Mouse (Mus musculus): ENCODE measurements around the gene Nsl1. TPM values are rescaled to one million over a fixed set of nuclear protein-coding genes. Genes with fewer than 3 reads are reported as not detected.

The Nsl1 gene
- total RNA-seq, 1 experiment = 24.3 TPM

DNA sequence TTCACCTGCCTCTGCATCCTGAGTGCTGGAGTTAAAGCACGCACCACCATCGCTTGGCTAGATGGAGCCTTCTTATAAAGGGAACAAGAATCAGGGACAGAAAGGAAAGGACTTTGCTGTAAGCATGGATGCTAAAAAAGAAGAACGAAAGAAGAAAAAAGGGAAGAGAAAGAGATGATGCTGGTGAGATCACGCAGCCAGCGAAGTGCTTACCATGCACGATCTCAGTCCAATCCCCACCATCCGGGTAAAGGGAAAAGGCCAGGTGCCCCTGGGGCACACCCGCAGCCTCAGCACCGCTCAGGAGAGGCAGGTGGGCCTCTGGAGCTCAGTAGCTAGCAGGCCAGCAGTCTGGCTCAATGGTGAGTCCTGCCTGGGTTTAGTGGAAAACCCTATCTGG is 47.1 kb downstream of the Nsl1 start:
- Histone ChIP-seq H3K4me3 (ENCODE audit: insufficient read depth in 1 of 2, low read depth in 1 of 2, low read length in 2 of 2, poor library complexity in 1 of 2, severe bottlenecking in 1 of 2) (no peak overlapping the region), H3K36me3 (ENCODE audit: control insufficient read depth, insufficient read depth, low read length, poor library complexity, severe bottlenecking) (no peaks in the 10 kb centered on the region), H3K27ac (ENCODE audit: insufficient read depth, low read depth, low read length, poor library complexity, severe bottlenecking) (no peak overlapping the region), H3K9me3 (ENCODE audit: control insufficient read depth, insufficient read depth, low read depth, low read length) (no peaks in the 10 kb centered on the region), H3K4me1 (ENCODE audit: control insufficient read depth in 2 of 2, insufficient read depth in 2 of 2, low read length in 2 of 2, poor library complexity in 1 of 2) (no peaks in the 10 kb centered on the region), H3K9ac (ENCODE audit: insufficient read depth, low read depth, low read length, poor library complexity, severe bottlenecking) (no peak overlapping the region)
- in situ Hi-C loops (cut with MboI; ENCODE audit: low sequenced_read_pairs in 2 of 2, unreplicated experiment in 2 of 2) = no loop called here
- no peak for TF ChIP-seq HCFC1 (IDR thresholded peaks at IDR 0.05; ENCODE audit: borderline replicate concordance, insufficient read depth, low read length)
- no peak for DNase-seq (ENCODE audit: low read depth, low spot score)

DNA sequence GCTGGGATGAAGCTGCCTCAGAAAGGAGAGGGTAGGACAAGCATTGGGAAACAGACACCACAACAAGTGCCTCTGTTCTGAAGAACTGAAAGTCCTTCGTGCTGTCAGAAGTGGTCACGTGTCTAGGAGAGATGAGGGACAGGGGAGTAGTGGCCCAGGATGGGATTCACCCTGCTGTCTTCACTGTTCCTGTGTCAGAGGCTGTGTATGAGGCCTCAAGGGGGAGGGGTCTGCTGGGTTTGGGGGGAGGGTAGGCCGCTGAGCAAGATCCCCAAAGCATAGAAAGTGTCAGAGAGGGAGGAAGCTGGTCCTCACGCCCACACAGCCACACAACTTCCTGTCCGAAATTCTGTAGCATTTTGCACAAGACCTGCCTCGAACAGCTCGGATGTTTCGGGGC is 48.3 kb downstream of the Nsl1 start:
- no peak overlapping the region for H3K27ac ChIP-seq (ENCODE audit: insufficient read depth, low read depth, low read length, poor library complexity, severe bottlenecking)

GRCm38 (mm10) chr1:191114868-191115267 is 52.1 kb downstream of the Nsl1 start:
- Histone ChIP-seq H3K36me3 (ENCODE audit: control insufficient read depth, insufficient read depth, low read length, poor library complexity, severe bottlenecking) (no peaks in the 10 kb centered on the region), H3K4me1 (ENCODE audit: control insufficient read depth in 2 of 2, insufficient read depth in 2 of 2, low read length in 2 of 2, poor library complexity in 1 of 2) (no peaks in the 10 kb centered on the region), H3K27ac (ENCODE audit: insufficient read depth, low read depth, low read length, poor library complexity, severe bottlenecking) (no peak overlapping the region), H3K9ac (ENCODE audit: insufficient read depth, low read depth, low read length, poor library complexity, severe bottlenecking) (no peak overlapping the region), H3K4me3 (ENCODE audit: insufficient read depth in 1 of 2, low read depth in 1 of 2, low read length in 2 of 2, poor library complexity in 1 of 2, severe bottlenecking in 1 of 2) (no peak overlapping the region), H3K9me3 (ENCODE audit: control insufficient read depth, insufficient read depth, low read depth, low read length) (no peaks in the 10 kb centered on the region)
- no peak for DNase-seq (ENCODE audit: low read depth, low spot score)
- in situ Hi-C loops (cut with MboI; ENCODE audit: low sequenced_read_pairs in 2 of 2, unreplicated experiment in 2 of 2) = no loop called here
- TF ChIP-seq ZC3H11A (IDR thresholded peaks at IDR 0.05; ENCODE audit: borderline replicate concordance, low read depth, low read length) (no peak), MAFK (IDR thresholded peaks at IDR 0.05; ENCODE audit: insufficient read depth, low read depth, low read length) (no peak), HCFC1 (IDR thresholded peaks at IDR 0.05; ENCODE audit: borderline replicate concordance, insufficient read depth, low read length) (no peak), ZNF384 (IDR thresholded peaks at IDR 0.05; ENCODE audit: low read depth, low read length) (no peak), CHD2 (IDR thresholded peaks at IDR 0.05; ENCODE audit: low read depth, low read length) (no peak)

More for the DNA sequence above, 48.3 kb downstream of the Nsl1 start:
- no peak overlapping the region for H3K9ac ChIP-seq (ENCODE audit: insufficient read depth, low read depth, low read length, poor library complexity, severe bottlenecking)
- no peak for DNase-seq (ENCODE audit: low read depth, low spot score)
- H3K9me3 ChIP-seq (ENCODE audit: control insufficient read depth, insufficient read depth, low read depth, low read length) = no peaks in the 10 kb centered on the region
- in situ Hi-C loops (cut with MboI; ENCODE audit: low sequenced_read_pairs in 2 of 2, unreplicated experiment in 2 of 2) = no loop called here
- H3K4me1 ChIP-seq (ENCODE audit: control insufficient read depth in 2 of 2, insufficient read depth in 2 of 2, low read length in 2 of 2, poor library complexity in 1 of 2) = no peaks in the 10 kb centered on the region
- no peaks in the 10 kb centered on the region for H3K36me3 ChIP-seq (ENCODE audit: control insufficient read depth, insufficient read depth, low read length, poor library complexity, severe bottlenecking)
- TF ChIP-seq MAFK (IDR thresholded peaks at IDR 0.05; ENCODE audit: insufficient read depth, low read depth, low read length) (no peak), HCFC1 (IDR thresholded peaks at IDR 0.05; ENCODE audit: borderline replicate concordance, insufficient read depth, low read length) (no peak), ZC3H11A (IDR thresholded peaks at IDR 0.05; ENCODE audit: borderline replicate concordance, low read depth, low read length) (no peak), ZNF384 (IDR thresholded peaks at IDR 0.05; ENCODE audit: low read depth, low read length) (no peak), CHD2 (IDR thresholded peaks at IDR 0.05; ENCODE audit: low read depth, low read length) (no peak)
- H3K4me3 ChIP-seq (ENCODE audit: insufficient read depth in 1 of 2, low read depth in 1 of 2, low read length in 2 of 2, poor library complexity in 1 of 2, severe bottlenecking in 1 of 2) = no peak overlapping the region

GRCm38 (mm10) chr1:191115514-191116238 is 52.9 kb downstream of the Nsl1 start:
- in situ Hi-C loops (cut with MboI; ENCODE audit: low sequenced_read_pairs in 2 of 2, unreplicated experiment in 2 of 2) = no loop called here
- DNase-seq (ENCODE audit: low read depth, low spot score) = no peak
- no peak overlapping the region for H3K27ac ChIP-seq (ENCODE audit: insufficient read depth, low read depth, low read length, poor library complexity, severe bottlenecking)
- H3K4me1 ChIP-seq (ENCODE audit: control insufficient read depth in 2 of 2, insufficient read depth in 2 of 2, low read length in 2 of 2, poor library complexity in 1 of 2) = no peaks in the 10 kb centered on the region
- H3K9ac ChIP-seq (ENCODE audit: insufficient read depth, low read depth, low read length, poor library complexity, severe bottlenecking) = no peak overlapping the region
- TF ChIP-seq HCFC1 (IDR thresholded peaks at IDR 0.05; ENCODE audit: borderline replicate concordance, insufficient read depth, low read length) = no peak
- no peak for TF ChIP-seq ZNF384 (IDR thresholded peaks at IDR 0.05; ENCODE audit: low read depth, low read length)
- TF ChIP-seq ZC3H11A (IDR thresholded peaks at IDR 0.05; ENCODE audit: borderline replicate concordance, low read depth, low read length) = no peak
- no peak for TF ChIP-seq CHD2 (IDR thresholded peaks at IDR 0.05; ENCODE audit: low read depth, low read length)
- TF ChIP-seq MAFK (IDR thresholded peaks at IDR 0.05; ENCODE audit: insufficient read depth, low read depth, low read length) = no peak
- no peaks in the 10 kb centered on the region for H3K9me3 ChIP-seq (ENCODE audit: control insufficient read depth, insufficient read depth, low read depth, low read length)
- no peak overlapping the region for H3K4me3 ChIP-seq (ENCODE audit: insufficient read depth in 1 of 2, low read depth in 1 of 2, low read length in 2 of 2, poor library complexity in 1 of 2, severe bottlenecking in 1 of 2)
- no peaks in the 10 kb centered on the region for H3K36me3 ChIP-seq (ENCODE audit: control insufficient read depth, insufficient read depth, low read length, poor library complexity, severe bottlenecking)

GRCm38 (mm10) chr1:191122744-191123143 is 59.9 kb downstream of the Nsl1 start:
- Histone ChIP-seq H3K9ac (ENCODE audit: insufficient read depth, low read depth, low read length, poor library complexity, severe bottlenecking) (no peak overlapping the region), H3K4me3 (ENCODE audit: insufficient read depth in 1 of 2, low read depth in 1 of 2, low read length in 2 of 2, poor library complexity in 1 of 2, severe bottlenecking in 1 of 2) (no peak overlapping the region), H3K9me3 (ENCODE audit: control insufficient read depth, insufficient read depth, low read depth, low read length) (no peaks in the 10 kb centered on the region), H3K36me3 (ENCODE audit: control insufficient read depth, insufficient read depth, low read length, poor library complexity, severe bottlenecking) (no peaks in the 10 kb centered on the region), H3K27ac (ENCODE audit: insufficient read depth, low read depth, low read length, poor library complexity, severe bottlenecking) (no peak overlapping the region), H3K4me1 (ENCODE audit: control insufficient read depth in 2 of 2, insufficient read depth in 2 of 2, low read length in 2 of 2, poor library complexity in 1 of 2) (no peaks in the 10 kb centered on the region)
- DNase-seq (ENCODE audit: low read depth, low spot score) = no peak
- TF ChIP-seq CHD2 (IDR thresholded peaks at IDR 0.05; ENCODE audit: low read depth, low read length) = no peak
- TF ChIP-seq MAFK (IDR thresholded peaks at IDR 0.05; ENCODE audit: insufficient read depth, low read depth, low read length) = no peak
- TF ChIP-seq HCFC1 (IDR thresholded peaks at IDR 0.05; ENCODE audit: borderline replicate concordance, insufficient read depth, low read length) = no peak
- TF ChIP-seq ZNF384 (IDR thresholded peaks at IDR 0.05; ENCODE audit: low read depth, low read length) = no peak
- TF ChIP-seq ZC3H11A (IDR thresholded peaks at IDR 0.05; ENCODE audit: borderline replicate concordance, low read depth, low read length) = no peak
- in situ Hi-C loops (cut with MboI; ENCODE audit: low sequenced_read_pairs in 2 of 2, unreplicated experiment in 2 of 2) = no loop called here

Data from ES-E14 (cell line).